Mouse (Mus musculus) testis, adult 2 months (tissue): ENCODE data around the gene Unc5a.

Experiments
- CTCF ChIP-seq: fragments of 200-500 bp; IDR thresholded peaks from 2 replicates; pipeline ENCODE4 v1.5.1; 2012; ENCODE audit warnings: low read depth, mild to moderate bottlenecking, inconsistent platforms, low read length, moderate library complexity; ENCODE audit not compliant: control insufficient read depth, insufficient read depth, insufficient replicate concordance
- POLR2A ChIP-seq: fragments of 200-500 bp; IDR thresholded peaks from 2 replicates; pipeline ENCODE4 v1.6.1; 2012; ENCODE audit warnings: low read depth, mild to moderate bottlenecking, inconsistent platforms, low read length, moderate library complexity; ENCODE audit not compliant: control insufficient read depth

DNA sequence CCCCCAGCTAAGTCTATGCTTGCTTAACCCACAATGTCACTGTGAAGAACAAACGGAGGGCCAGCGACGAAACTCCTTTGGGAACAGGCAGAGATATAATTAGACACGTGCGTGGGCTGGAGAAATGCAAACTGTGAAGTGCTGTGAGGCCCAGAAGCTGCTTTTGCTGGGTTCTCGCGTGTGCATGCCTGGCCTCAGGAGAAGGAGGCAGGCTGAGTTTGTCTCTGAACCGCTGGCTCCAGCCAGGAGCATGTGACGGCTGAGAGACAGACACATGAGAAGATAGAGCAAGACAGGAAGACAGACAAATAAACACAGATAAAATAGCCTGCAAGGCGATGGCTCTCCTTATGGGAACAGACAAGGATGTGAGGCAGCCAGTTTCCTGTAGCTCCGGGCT is 11.3 kb upstream of the Unc5a start:
- TF ChIP-seq POLR2A = no peak
- TF ChIP-seq CTCF = no peak
